Mouse (Mus musculus): ENCODE measurements around the gene Osbpl2. TPM values are rescaled to one million over a fixed set of nuclear protein-coding genes. Genes with fewer than 3 reads are reported as not detected.

The Osbpl2 gene
- polyA plus RNA-seq, 1 experiment from 2014 or later: 29.6 TPM

Other genes starting within 250 kb of the Osbpl2 start
- 3.0 and 3.1 TPM in 2 replicates for gene Taf4, start 142.7 kb upstream of the Osbpl2 start, polyA plus RNA-seq (2015; fragmentation: Nextera tagmentation; extraction: Ambion mirVana)
- 5.5 and 5.6 TPM in 2 replicates for gene Lsm14b, start 94.3 kb upstream of the Osbpl2 start, polyA plus RNA-seq (2015; fragmentation: Nextera tagmentation; extraction: Ambion mirVana)
- gene Psma7, start 76.9 kb upstream of the Osbpl2 start, polyA plus RNA-seq (2015; fragmentation: Nextera tagmentation; extraction: Ambion mirVana): 584 and 619 TPM in 2 replicates
- 3.7 and 4.2 TPM in 2 replicates for gene Ss18l1, start 76.8 kb upstream of the Osbpl2 start, polyA plus RNA-seq (2015; fragmentation: Nextera tagmentation; extraction: Ambion mirVana)
- 24.9 and 28.2 TPM in 2 replicates for gene Mtg2, start 48.7 kb upstream of the Osbpl2 start, polyA plus RNA-seq (2015; fragmentation: Nextera tagmentation; extraction: Ambion mirVana)
- 0.08 TPM in 1 of 2 replicates, not detected in the other for gene Hrh3, start 14.8 kb upstream of the Osbpl2 start, polyA plus RNA-seq (2015; fragmentation: Nextera tagmentation; extraction: Ambion mirVana)
- 172 TPM in 2 replicates for gene Adrm1, start 52.2 kb downstream of the Osbpl2 start, polyA plus RNA-seq (2015; fragmentation: Nextera tagmentation; extraction: Ambion mirVana)
- gene Lama5, start 106.6 kb downstream of the Osbpl2 start, polyA plus RNA-seq (2015; fragmentation: Nextera tagmentation; extraction: Ambion mirVana): 30.9 and 37.8 TPM in 2 replicates
- gene Rps21, start 138.1 kb downstream of the Osbpl2 start, polyA plus RNA-seq (2015; fragmentation: Nextera tagmentation; extraction: Ambion mirVana): 577 and 672 TPM in 2 replicates
- 11.4 and 12.7 TPM in 2 replicates for gene Cables2, start 154.2 kb downstream of the Osbpl2 start, polyA plus RNA-seq (2015; fragmentation: Nextera tagmentation; extraction: Ambion mirVana)
- 2.8 and 3.8 TPM in 2 replicates for gene Rbbp8nl, start 170.6 kb downstream of the Osbpl2 start, polyA plus RNA-seq (2015; fragmentation: Nextera tagmentation; extraction: Ambion mirVana)
- 8.6 and 8.8 TPM in 2 replicates for gene Gata5, start 215.4 kb downstream of the Osbpl2 start, polyA plus RNA-seq (2015; fragmentation: Nextera tagmentation; extraction: Ambion mirVana)